Mouse (Mus musculus) erythroblast, embryonic 14.5 days (primary cell): Measurements from ENCODE around the gene Znrd1as.

ENCODE experiments used
- GATA1 ChIP-seq: IDR thresholded peaks from 2 replicates; pipeline ENCODE4 v1.6.1; 2012; ENCODE audit warnings: low read length, inconsistent platforms, mixed read lengths
- TAL1 ChIP-seq: IDR thresholded peaks from 3 replicates; pipeline ENCODE4 v1.6.1; 2012; ENCODE audit warnings: low read length, inconsistent platforms, mixed read lengths

GRCm38 (mm10) chr17:37009460-37010042, 51.2 kb downstream of the Znrd1as start:
- no peak for TF ChIP-seq TAL1
- no peak for TF ChIP-seq GATA1
